Mouse (Mus musculus): ENCODE measurements around the gene Slc4a3.

Slc4a3 gene

DNA sequence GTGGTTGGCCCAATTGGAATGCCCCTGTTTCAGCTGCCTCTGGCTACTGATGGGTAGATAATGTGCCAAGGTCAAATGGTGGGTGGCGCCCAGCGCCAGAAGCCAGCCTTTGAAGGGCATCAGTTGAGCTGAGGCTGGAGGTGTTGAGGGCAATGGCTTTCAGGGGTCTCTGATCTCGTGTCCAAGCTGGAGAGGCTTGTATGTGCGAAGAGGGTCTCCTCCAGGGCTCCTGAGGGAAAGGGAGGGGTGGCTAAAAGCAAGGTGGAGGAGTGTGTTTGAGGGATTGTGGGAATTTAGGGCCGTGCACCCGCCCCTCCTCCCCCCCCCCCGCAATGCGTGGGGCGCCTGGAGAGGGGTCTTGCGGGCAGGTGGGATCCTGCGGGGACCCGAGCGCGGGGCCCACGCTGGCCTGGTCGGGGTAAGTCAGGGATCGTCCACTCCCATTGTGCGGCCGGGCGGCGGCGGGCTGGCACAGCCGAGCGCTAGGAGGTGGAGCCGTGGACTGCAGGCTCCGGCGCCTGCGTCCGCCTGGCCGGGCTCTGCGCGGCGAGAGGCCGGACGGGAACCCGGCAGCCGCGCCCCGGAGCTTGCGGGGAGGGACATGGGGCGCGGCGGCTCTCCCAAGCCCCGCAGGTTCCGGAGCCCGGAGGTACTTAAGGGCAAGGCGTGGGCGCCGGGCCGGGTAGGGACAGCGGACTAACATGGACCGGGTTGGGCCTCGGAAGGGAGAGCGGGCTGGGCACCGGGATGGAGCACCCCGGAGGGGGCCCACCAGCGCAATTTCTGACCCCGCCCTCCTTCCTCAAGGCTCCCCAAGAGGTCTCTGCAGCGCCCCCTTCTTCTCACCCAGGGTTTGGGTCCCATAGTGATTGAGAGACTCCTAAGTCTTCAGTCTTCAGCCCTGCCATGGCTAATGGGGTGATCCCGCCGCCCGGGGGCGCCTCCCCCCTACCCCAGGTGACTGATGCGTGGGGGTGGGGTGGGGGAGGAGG is at the start of gene Slc4a3:
Gene Slc4a3, plus strand, starts transcription at position 302 of the 992 bp plus-strand sequence.
- no peak for DNase-seq (ENCODE audit: low read depth, low spot score)

DNA sequence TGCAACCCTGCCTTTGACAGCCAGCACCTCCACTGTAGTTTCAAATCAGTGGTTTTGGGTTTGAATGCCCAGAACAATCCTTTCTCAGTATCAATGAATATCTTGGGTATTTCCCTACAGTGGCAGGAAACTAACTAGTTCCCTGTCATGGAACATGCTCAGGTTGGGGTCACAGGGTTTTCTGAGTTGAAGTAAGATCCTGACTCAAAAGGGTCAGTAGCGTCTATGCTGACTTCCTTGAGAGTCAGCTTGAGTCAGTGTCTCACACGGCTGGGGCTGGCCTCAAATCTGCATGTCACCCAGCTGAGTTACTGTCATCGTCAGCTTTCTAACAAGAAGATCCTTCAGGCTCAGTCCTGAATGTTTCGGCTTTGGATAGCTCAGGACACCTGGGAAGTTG is 47.2 kb upstream of the Slc4a3 start:
- DNase-seq (ENCODE audit: low read depth, low spot score): no peak

DNA sequence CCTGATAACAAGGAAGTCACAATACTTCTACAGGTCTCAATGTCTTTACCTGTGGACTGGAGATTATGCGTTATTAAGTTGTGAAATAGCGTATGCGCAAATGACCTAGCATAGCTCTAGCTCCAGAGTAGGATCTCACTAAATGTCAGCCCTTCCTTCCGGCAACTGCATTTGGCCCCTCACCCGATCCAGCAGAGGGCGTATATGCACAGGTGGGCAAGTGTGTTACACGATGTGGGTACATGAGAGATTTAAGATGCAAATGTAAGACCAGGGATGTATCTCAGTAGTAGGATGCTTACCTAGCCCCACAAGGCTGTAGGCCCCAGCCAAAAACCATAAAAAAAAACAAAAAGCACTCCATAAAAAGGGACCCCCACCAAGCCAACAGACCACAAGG is 46.6 kb upstream of the Slc4a3 start:
- DNase-seq (ENCODE audit: low read depth, low spot score): no peak

DNA sequence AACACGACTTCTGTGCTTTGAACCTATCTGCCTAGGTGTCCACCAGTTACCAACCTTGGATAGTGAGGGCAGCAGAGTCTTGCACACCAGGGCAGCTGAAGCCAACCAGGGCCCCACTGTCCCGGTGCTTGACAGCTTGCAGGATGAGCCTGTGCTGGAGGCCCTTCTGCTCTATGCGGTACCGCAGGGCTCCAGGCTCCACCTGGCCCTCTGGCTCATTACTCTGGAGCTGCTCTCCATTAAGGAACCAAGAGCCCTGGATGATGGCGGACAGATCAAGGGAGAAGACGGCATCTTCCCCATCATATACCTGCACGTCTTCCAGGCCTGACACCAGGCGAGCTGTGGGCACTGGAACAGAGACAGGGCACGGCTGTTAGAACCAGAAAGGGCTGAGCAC is 44.2 kb upstream of the Slc4a3 start:
- DNase-seq (ENCODE audit: low read depth, low spot score): no peak

DNA sequence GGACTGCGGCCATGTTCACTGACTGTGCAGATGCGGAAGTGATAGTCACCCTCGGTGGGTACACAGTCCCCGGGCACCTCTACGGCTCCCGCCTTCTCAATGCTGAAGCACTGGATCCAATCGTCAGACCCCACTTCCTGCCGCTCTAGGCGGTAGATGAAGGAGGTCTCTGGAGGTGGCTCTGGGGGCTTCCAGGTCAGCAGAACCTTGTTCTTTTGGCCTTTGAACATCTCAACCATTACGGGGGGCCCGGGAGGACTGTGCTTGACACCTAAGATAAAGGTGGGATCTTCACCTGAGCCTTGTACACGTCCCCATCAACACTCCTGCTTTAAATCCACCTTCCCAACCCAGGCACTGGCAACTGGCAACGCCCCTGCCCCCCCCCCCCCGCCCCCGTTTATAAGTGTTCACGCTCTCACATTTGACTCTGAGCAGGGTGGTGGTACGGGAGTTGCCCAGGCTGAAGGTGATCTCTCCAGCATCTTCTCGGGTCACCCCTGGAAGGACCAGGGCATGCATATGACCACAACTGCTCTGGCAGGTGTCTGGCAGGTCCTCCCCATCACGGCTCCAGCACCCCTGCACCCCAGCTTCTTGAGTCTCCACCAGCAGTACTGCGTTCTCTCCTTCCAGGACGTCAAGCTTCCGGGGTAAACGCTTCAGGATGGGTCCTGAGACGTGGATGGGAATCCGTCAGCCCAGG is 43.0 kb upstream of the Slc4a3 start:
- no peak for DNase-seq (ENCODE audit: low read depth, low spot score)

DNA sequence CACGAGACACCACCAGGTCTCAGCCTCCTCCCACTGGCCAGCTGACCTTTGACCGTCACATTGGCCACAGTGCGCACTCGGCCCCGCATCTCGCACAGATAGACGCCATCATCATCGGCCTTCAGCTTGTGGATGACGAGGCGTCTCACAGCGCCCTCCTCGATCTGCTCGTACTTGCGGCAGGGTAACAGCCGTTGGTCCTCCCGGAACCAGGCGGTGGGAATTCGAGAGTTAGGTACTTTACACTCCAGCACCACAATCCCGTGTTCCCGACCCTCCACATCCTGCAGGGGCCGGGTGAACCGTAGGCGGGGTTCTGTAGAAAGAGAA is 42.5 kb upstream of the Slc4a3 start:
- no peak for DNase-seq (ENCODE audit: low read depth, low spot score)

DNA sequence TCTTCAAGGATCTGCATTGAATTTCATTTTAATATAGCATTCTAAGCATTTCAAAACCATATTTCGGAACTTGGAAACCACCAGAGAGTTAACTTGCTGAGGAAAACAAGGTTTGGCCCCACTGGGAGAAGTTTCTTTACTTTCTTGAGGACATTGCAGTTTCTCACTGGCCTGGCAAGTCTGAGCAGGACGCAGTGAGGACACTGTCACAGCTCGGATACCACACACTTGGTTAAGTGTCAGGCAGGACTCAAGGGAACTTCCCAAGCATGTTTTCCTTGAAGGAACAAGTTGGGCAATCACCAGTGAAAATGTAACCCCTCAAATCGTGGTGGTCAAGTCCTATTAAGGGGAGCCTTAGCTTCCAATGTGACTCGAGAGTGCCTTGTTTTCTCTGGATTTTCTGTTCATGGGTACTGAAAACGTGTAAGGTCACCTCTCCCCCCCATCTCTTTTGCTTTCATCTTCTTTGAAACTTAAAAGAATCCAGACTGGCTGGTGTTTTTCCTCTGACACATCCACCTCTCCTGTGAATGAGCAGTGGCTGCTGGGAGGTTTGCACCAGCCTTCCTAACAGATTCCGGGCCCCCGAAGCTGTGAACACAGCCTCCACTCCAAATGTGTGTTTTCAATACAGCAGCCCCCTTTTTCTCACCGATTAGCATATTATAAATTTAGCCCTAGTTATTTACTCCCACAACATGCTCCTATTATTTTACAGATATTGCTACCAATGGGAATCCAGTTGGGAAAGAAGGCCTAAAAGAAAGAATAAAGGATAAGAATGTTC is 41.6 kb upstream of the Slc4a3 start:
- DNase-seq (ENCODE audit: low read depth, low spot score): no peak

DNA sequence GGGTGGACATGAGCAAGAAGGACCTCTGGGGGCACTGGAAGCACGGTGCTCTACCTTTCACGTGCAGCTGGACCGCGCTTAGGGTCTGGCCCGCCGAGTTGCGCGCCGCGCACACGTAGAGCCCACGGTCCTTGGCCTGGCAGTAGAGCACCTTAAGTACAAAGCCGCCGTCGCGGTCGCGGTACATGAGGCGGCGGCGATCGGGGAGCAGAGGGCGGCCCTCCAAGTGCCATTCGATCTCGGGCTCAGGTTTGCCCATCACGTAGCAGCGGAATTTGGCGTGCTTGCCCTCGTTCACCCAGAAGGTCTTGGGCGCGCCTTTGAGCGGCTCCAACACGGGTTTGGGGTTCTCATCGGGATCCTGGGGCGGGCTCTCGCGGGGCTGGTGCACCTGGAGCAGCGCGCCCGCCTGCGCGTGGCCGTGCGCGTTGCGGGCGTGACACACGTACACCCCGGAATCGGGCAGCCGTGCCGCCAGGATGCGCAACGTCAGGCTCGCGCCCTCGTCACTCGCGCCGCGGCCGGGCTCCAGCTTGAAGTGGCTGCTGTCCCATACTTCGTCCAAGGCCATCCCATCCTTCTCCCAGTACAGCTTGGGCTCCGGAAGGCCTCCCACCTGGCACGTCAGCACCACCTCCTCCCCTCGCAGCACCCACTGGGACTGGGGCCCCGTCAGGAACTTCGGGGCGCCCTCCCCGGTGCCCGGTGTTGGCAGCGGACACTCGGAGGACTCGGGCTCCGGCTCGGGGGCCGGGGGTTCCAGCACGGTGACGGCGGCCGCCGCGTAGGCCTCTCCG is 40.7 kb upstream of the Slc4a3 start:
- no peak for DNase-seq (ENCODE audit: low read depth, low spot score)

DNA sequence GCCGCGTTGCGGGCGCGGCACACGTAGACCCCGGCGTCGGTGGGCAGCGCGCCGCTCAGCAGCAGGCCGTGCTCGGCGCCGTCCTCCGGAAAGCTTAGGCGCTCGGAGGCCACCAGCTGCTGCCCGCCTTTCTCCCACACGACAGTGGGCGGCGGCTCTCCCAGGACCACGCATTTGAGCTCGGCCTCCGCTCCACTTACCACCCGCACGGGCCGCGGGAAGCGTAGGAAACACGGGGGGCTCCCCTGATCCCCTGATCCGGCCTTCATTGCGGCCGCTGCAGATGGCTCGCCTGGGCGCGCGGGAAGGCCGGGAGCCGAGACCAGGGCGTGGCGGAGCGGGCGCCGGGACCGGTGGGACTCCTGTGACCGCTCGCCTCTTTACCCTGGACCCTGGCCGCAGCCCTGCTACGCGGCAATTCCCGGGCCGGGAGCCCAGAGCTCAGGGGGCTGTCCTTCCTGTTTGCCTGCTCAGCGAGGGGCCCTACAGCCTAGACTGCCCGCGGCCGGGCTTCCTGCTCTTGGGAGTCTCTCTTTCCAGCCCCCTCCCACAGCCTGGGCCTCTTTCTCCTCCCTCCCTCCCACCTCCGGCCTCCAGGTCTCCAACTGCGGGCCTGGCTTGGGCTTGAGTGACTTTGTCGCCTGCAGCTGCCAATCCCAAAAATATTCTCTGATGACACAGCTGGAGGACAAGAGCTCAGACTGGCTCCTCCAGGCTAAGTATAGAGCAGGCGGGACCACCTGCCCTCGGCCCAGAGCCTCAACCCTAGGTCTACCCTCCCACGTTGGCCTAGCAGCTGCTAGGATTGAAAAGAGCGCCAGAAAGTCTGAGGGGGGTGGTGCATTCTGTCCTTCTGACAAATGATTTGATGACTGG is 39.9 kb upstream of the Slc4a3 start, which contains the start of gene Obsl1:
Gene Obsl1, minus strand, starts transcription at position 497 of the 876 bp plus-strand sequence.
- DNase-seq (ENCODE audit: low read depth, low spot score): no peak

DNA sequence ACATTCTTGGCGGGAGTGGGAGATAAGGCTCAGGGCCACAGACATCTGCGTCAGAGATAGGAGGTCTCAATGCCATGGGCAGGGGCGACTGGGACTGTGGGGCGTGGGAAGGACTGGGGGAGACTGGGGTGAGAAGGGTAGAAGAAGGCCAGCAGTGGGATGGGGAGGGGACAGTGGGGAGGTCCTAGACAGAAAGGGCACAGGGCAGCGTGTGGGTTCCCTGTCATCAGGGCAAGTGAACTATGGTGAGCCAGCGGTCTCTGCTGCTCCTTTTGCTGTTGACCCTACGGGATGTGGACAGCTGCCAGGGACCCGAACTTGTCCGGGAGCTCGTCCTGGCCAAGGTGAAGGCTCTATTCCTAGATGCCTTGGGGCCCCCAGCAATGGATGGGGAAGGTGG is 39.1 kb upstream of the Slc4a3 start, which contains the start of gene Inha:
Gene Inha, plus strand, starts transcription at position 72 of the 400 bp plus-strand sequence.
- no peak for DNase-seq (ENCODE audit: low read depth, low spot score)

DNA sequence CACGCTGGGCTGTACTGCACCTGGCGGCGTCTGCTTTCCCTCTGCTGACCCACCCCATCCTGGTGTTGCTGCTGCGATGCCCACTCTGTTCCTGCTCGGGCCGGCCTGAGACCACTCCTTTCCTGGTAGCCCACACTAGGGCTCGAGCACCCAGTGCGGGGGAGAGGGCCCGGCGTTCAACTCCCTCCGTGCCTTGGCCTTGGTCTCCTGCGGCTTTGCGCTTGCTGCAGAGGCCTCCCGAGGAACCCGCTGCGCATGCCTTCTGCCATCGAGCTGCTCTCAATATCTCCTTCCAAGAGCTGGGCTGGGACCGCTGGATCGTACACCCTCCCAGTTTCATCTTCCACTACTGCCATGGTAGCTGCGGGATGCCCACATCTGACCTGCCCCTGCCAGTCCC is 36.5 kb upstream of the Slc4a3 start:
- no peak for DNase-seq (ENCODE audit: low read depth, low spot score)

DNA sequence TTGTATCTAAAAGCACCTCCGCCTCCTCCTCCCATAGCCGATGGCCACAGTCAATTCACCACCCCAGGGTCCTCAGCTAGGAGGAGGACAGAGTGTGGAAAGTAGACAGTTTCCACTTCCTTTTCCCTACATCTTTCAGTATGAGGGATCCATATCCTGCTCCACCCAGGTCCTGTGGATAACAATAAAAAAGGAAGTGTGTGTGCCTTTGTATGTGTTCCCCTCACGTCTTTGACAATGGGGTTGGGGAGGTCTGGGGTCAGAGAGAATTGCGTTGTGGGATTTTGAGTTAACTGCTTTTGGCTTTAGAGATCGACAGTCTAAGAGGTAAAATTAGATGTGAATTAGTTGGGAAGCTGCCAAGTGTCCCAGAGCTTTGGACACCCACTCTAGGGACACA is 35.9 kb upstream of the Slc4a3 start:
- DNase-seq (ENCODE audit: low read depth, low spot score): no peak

DNA sequence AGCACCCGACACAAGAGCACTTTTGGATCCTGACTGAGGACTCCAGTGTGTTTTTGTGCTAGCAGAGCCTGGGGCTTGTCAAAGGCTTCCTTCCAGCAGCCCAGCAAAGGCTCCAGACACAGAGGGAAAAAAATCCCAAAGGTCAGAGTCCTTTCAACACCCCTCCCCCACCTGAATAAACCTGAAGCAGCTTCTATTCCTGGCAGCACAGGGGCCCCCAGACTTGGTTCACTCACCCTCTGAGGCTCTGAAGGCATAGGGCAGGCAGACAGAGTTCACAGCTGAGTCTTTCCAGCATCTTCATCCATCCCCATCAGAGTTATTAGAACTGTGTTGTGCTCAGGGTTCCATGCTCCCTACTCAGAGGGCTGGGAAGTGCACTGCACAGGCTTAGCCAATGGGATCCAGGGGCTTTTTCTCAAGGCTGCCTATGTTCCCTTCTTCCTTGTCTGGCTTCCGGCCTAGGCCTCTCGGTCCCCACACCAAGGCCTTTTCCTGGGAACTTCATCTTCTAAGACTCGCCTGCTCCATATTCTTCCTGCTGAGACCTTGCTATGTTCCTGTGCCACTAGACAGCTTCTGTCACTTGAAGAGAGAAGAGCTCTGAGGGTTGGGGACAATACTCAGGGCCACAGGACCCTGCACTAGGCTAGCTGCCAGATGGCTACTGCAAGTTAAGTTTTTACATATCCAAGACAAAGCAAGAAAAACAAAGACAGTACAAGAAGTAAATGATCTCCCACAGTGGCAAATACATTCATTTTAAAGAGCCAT is 34.4 kb upstream of the Slc4a3 start:
- DNase-seq (ENCODE audit: low read depth, low spot score): no peak

DNA sequence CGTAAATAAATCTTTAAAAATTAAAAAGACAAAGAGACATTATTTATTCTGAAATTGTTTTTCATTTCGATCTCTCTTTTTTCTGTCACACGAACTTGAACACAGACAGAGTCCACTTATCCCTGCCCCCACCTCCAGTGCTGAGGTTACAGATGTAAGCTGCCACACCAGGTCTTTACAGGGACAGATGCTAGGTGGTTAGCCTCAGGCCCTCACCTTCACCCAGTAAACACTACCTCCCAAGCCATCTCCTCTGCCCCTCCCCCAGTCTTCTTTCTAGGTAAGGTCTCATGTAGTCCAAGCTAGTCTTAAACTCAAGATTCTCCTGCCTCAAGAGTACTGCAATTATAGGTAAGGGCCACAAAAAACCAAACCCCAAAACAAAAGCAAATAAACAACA is 33.5 kb upstream of the Slc4a3 start:
- no peak for DNase-seq (ENCODE audit: low read depth, low spot score)

DNA sequence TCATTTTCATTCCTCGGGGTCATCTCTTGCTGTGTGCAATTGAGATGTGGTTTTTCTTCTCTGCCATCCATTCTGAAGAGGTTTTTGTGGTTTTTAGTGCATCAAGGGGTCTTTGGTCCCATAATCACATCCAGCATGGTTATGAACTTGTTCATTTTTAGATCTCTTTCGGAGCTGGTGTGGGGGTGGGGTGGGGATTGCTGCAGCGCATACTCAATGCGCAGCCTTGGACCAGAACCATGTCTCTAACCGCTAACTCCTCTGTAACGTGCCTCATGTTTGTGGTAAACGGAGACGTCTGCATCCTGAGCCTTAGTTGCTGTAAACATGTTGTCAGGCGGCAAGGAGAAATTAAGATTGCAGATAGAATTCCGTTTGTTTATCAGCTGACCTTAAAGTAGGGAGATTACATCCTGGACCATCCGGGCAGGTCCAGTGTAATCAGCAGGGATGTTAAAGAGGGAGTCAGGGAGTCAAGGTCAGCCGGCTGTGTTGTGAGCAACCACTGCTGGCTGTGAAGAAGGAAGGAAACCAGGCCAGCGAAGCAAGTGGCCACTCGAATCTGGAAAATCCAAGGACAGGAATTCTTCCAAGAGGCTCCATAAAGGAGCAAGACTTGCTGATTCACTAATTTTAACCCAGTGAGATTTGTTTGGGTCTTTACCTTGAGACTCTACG is 29.2 kb upstream of the Slc4a3 start:
- DNase-seq (ENCODE audit: low read depth, low spot score): no peak

DNA sequence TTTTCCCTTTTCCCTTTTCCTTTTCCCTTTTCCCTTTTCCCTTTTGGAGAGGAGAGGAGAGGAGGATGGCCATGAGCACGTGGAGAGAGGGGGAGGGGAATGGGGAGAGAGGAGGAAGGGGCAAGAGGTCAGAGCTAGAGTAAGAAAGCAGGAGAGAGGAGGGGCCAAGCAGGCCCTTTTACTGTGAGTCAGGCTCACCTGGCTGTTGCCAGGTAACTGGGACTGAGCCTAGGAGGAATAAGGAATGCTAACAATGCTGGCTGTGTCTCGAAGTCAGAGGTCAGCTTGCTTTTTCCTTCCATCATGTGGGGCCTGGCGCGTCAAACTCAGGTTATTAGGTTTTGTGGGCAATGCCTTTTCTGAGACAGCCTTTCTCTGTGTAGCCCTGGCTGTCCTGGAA is 28.1 kb upstream of the Slc4a3 start:
- no peak for DNase-seq (ENCODE audit: low read depth, low spot score)

DNA sequence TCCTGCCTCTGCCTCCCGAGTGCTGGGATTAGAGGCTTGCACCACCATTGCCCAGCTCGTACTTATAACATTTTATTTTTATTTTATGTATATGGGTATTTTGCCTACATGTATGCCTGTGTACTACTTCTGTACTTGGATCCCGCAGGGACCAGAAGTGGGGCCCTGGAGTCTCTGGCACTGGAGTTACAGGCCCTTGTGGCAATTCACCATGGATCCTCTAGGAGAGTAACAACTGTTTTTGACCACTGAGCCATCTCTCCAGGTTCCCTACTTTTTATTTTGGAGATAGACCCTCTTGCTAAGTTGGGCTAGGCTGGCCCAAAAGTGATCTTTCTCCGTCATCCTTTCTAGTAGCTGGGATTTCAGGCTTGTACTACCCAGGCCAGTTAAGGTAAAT is 27.6 kb upstream of the Slc4a3 start:
- DNase-seq (ENCODE audit: low read depth, low spot score): no peak

DNA sequence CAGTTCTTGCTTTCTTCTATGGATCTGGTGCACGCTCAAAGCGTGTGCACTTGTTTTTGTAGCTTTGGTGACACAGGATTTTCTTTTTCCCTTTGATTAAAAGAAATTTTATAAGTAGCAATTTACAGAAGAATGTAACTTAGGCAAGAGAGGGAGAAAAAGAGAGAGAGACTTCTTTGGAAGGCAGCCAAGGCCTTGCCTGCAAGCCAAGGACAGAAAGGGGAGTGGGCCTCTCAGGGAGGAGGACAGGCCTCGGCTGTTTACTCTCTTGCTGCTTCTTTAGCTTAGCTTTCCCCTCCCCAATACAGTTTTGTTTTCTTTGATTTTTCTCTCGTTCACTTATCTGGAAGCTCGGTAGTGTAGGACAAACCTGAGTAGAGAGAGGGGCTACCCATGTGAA is 26.5 kb upstream of the Slc4a3 start:
- DNase-seq (ENCODE audit: low read depth, low spot score): no peak
